Mouse (Mus musculus) mammary gland, adult 2 months (tissue): Measurements from ENCODE around the gene Snx19. TPM values are rescaled to one million over a fixed set of nuclear protein-coding genes. Genes with fewer than 3 reads are reported as not detected.

Experiments used
- polyA plus RNA-seq: library from polyadenylated mRNA; depleted of rRNA; stranded (reverse); fragments of >200 nt; gene quantifications from 2 replicates; pipeline ENCODE4 v1.2.3, GENCODE M21; 2012; ENCODE audit warnings: low replicate concordance; rRNA removed

Snx19 gene
- polyA plus RNA-seq = 10.4 and 19.4 TPM in 2 replicates

GRCm38 (mm10) chr9:30426882-30427632, at the start of gene Snx19:
Snx19 (plus strand) TSS chr9:30427108.

